Mouse (Mus musculus) embryonic facial prominence, embryonic 10.5 days (tissue): ENCODE results near the gene Mgat4c. TPM values are rescaled to one million over a fixed set of nuclear protein-coding genes. Genes with fewer than 3 reads are reported as not detected.
"Not testable (repeated sequence)": the region's sequence is repeated elsewhere in the genome, so short reads cannot be mapped to it uniquely, and the experiment has no call there.

ENCODE experiments used
- DNase-seq: peaks from one replicate; pipeline ENCODE4 v3.0.0-alpha.2; 2017; ENCODE audit warnings: low spot score
- H3K27ac ChIP-seq: fragments of 300-500 bp; sonication (generic); replicated peaks from 2 replicates; pipeline ENCODE4 v1.5.1; 2016; ENCODE audit warnings: mild to moderate bottlenecking
- H3K27me3 ChIP-seq: fragments of 300-500 bp; sonication (generic); replicated peaks from 2 replicates; pipeline ENCODE4 v1.6.1; 2016; ENCODE audit warnings: low read depth, mild to moderate bottlenecking; ENCODE audit not compliant: poor library complexity, severe bottlenecking
- H3K36me3 ChIP-seq: fragments of 300-500 bp; sonication (generic); replicated peaks from 2 replicates; pipeline ENCODE4 v1.6.1; 2016; ENCODE audit warnings: mild to moderate bottlenecking, moderate library complexity
- H3K4me1 ChIP-seq: fragments of 300-500 bp; sonication (generic); 2 replicates; pipeline ENCODE4 v1.6.1; 2016
- H3K4me3 ChIP-seq: fragments of 300-500 bp; sonication (generic); 2 replicates; pipeline ENCODE4 v1.5.1; 2016; ENCODE audit warnings: mild to moderate bottlenecking, moderate library complexity
- H3K9me3 ChIP-seq: fragments of 300-500 bp; sonication (generic); 2 replicates; pipeline ENCODE4 v1.6.1; 2016; ENCODE audit warnings: mild to moderate bottlenecking
- WGBS: fragments of 180-500 bp; shearing (Covaris S2); methylation state at CpG from one replicate; pipeline ENCODE4 v1.1.7; 2016; 5-methylcytosine and 5-hydroxymethylcytosine counted together
- microRNA-seq: library from miRNA; unstranded; fragments of <30 nt; microRNA quantifications from one replicate; pipeline ENCODE4, GENCODE M21; 2017
- polyA plus RNA-seq: library from polyadenylated mRNA; unstranded; fragments of >200 nt; fragmentation: Nextera tagmentation; extraction: Ambion mirVana; gene quantifications from 2 replicates; pipeline ENCODE4 v1.2.1, GENCODE M21; 2016

Gene Mgat4c
- polyA plus RNA-seq, 1 experiment from 2014 or later = 0.20 TPM

DNA sequence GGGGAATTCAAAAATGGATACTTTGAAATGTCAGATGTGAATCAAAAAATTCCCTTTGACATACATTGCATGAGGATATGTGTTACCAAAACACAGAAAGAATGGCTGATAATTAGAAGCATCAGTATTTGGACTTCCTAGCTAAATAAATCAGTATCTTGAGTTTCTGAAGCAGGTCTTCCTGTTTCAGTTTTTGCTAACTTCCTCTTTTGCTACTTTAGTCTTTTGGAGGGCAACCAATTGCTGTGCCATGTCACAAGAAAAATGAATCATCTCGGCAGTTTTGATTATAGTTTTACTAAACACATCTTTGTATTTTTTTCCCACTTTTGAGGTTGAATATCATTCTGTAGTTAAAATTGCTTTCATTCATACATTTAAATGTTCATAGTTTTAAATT is 707.9 kb downstream of the Mgat4c start:
- H3K27me3 ChIP-seq = no peaks in the 10 kb centered on the region
- H3K4me3 ChIP-seq = no peak overlapping the region
- H3K36me3 ChIP-seq = no peaks in the 10 kb centered on the region
- no peak overlapping the region for H3K27ac ChIP-seq
- DNase-seq = no peak
- H3K4me1 ChIP-seq = no peaks in the 10 kb centered on the region
- H3K9me3 ChIP-seq = no peaks in the 10 kb centered on the region
- WGBS = 88% methylated on average over 1 of the region's 1 CpGs

DNA sequence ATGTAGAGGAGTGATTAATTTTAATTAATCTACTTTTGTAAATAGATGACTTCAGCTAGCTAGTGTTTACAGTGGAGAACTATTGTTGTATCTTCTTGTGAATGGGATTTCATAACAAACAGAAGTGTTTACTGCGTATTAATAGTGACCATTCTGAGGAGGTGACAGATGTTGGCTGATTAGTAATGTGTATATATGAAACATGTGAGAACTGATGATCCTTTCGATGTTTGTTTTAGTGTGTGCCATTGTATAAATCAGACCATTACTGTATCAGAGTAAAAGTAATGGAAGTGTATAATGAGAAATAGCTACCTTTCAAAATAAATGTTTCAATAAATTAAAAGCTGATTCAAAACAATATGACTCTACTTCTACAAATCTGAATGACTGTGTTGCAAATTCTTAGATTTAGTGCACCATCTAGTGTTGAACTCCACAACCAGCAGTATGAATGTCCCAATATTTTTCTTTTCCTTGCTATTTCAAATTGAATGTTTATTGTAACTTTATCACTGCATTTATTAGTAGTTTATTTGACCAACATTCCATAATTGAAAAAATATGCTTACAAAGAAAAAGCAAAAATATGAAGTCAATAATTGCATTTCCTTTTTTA is 736.5 kb downstream of the Mgat4c start:
- H3K4me1 ChIP-seq = no peaks in the 10 kb centered on the region
- no peak overlapping the region for H3K27ac ChIP-seq
- no peaks in the 10 kb centered on the region for H3K27me3 ChIP-seq
- H3K4me3 ChIP-seq = no peak overlapping the region
- 83% methylated on average over 2 of the region's 2 CpGs for WGBS
- no peak for DNase-seq
- H3K36me3 ChIP-seq = no peaks in the 10 kb centered on the region
- H3K9me3 ChIP-seq = no peaks in the 10 kb centered on the region

GRCm38 (mm10) chr10:102435048-102435447 is 753.8 kb downstream of the Mgat4c start:
- H3K4me3 ChIP-seq, H3K9me3 ChIP-seq, H3K27me3 ChIP-seq, H3K4me1 ChIP-seq, H3K27ac ChIP-seq, H3K36me3 ChIP-seq: not testable (repeated sequence)
- WGBS = 8% methylated on average over 7 of the region's 7 CpGs
- DNase-seq = peak; percentile 45

- H3K4me3 ChIP-seq = not testable (repeated sequence)
Observed at GRCm38 (mm10) chr10:102435467-102435866, 754.2 kb downstream of the Mgat4c start.

More at GRCm38 (mm10) chr10:102435467-102435866, 754.2 kb downstream of the Mgat4c start:
- not testable (repeated sequence) for DNase-seq, H3K4me1 ChIP-seq, H3K27me3 ChIP-seq, H3K27ac ChIP-seq, H3K9me3 ChIP-seq, H3K36me3 ChIP-seq
- 42% methylated on average over 6 of the region's 6 CpGs for WGBS

Small RNA genes within 50 kb of the gene (microRNA-seq; reads per million reads assigned to microRNA genes)
- gene Mir3059 = not detected
